Mouse (Mus musculus) kidney, postnatal 10 days (tissue): ENCODE results near the gene Slc38a3.

Experiments
- DNase-seq: peaks from one replicate; pipeline ENCODE4 v3.0.0; 2021; ENCODE audit warnings: mixed read lengths

Gene Slc38a3

DNA sequence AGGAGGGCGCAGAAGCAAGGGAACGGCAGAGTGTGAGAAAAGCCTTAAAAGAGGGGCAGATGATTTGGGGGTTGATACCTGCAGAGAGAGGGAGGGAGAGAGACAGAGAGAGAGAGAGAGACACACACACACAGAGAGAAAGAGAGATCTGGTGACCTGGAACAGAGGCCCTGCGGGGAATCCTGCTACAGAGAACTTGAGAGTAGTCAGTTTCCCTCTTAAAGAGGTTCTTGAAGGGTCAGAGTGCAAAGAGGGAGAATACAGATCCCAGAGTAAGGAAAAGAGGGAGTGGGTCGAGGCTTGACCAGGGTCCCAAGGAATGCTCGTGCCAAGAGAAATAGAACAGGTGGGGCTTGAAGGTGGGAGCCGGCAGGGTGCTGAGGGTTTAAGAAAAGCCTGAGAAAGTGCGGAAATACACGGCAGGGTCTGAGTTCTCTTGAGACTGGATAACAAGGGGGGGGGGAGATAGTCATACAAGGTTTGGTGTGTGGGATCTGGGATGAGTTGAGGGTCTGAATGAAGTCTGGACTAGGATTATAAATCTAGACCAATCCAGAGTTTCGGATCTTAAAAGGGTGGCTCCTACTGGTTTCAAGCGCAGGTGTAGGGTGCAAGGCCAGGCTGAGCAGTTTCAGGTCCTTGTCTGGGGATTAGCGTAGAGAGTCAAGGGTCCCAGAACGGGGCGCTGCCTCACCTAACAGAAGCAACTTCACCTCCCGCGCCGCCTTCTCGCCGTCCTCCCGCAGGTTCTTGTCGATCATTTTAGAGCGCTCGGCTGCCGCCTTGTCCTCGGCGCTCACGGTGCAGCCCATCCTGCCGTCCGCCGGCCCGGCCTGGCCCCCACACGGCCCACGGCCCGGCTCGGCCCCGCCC, 34.7 kb downstream of the Slc38a3 start:
- DNase-seq = no peak

DNA sequence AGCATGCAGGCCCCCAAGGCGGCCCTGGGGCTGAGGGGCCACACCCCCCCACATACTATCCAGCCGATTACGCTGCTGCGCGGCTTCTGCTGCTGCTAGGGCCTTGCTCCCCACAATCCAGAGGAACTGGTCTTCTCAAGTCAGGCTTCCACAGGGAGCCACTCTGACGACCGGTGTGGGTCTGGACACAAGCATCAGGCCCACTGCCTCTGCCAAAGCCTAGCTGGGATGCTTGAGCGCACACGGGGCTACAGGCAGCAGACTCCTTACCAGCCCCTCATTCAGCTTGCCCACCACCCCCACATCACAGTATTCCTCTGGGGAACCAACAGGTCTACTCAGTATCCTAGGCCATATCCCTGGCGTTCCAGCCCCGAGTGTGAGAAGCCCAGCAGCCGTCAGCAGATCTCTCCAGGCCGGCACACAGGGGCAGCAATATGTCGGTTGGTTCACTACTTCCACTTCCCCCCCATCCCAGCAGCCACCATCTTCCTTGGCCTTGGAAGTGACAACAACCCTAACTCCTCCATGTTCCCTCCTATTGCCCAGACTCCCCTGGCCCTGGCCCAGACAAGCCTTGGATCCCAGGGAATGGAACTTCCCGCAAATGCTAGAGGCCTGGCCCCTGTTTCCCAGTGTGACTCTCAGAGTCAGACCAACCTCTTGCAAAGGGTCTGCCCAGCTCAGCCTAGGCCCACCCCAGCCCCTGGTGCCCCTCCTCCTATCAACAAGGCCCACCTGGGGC, 35.5 kb downstream of the Slc38a3 start:
- DNase-seq = peak; percentile 56

DNA sequence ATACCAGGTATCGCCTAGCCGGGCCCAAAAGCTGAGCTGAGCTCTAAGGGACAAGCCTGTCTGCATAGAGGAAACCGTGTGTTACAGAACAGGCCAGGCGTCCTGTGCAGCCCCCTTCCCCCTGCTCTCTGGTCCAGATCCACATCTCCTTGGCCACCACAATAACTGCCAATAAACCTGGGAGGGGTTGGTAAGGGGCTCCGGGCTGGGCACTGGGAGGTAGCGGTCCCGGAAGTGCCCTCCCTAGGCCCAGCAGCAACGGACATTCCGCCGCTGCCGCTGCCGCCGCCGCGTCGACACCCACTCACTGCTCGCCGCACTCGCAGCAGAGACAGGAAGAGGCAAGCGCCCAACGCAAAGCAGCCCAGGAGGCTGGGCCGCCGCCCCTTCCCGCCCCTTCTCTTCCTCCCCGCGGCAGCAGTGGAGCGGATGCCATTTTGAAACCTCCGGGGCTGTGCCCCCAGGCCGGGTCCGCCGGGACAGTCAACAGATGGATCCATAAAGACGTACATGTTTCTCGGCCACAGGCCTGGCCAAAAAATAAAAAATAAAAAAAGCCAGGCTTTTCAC, 36.2 kb downstream of the Slc38a3 start:
- peak; percentile 90 for DNase-seq

DNA sequence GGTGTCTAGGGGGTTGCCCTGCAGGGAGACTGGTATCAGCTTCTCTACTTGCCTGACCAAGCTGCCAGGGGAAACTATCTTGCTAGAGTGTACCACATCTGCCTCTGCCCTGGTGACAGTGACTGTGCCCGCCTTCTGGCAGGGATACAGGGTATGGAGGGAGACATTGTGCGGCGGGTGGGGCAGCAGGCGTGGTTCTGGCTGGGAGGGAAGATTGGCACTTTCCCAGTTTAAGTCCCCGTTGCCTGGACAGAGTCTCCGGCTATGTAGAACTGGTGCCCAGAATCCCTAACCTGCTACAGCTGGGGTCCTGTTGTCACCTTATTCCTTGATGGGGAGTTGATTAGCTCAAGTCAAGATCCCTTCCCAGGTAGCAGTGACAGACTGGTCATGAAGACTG, 36.9 kb downstream of the Slc38a3 start:
- DNase-seq = peak; percentile 58

DNA sequence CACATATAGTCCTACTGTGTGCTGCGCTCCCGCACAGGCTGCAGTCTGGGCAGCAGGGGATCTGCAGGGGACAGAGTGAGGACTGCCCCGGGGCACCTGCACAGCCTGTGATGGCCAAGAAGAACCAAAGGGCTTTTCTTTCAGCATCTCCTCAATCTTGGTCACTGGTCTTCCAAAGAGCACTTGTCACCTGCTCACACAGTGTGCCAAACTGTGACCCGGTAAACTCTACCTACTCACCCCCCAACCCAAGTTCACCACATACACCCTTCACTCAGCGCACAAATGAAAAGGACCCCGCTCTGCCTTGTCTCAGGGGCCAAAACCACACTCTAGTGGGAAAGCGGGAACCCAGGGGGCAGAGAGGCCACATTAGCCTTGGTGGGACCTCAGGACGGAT, 37.5 kb downstream of the Slc38a3 start:
- DNase-seq = no peak

DNA sequence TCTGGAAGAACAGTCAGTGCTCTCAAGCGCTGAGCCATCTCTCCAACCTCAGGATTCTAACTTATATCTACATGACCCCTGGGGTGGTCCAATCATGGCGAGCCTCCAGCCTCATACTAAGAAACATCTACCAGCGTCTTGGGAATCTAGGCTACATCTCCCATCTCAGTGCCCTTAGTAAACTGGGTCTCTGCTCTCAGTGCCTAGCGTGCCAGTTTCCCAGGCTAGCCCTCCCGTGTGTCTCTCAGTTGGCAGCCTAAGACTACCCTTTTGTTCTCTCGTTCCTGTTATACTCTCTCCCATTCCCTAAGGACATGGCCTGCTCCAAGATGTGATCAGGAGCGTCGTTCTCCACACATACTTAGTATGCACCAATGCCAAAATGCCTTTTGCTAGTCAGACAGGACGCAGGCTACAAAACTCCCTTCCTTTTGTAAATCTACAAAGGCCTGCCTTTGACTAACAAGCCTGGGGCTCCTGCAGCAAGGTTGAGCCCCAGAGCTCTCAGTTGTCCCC, 38.0 kb downstream of the Slc38a3 start:
- no peak for DNase-seq

DNA sequence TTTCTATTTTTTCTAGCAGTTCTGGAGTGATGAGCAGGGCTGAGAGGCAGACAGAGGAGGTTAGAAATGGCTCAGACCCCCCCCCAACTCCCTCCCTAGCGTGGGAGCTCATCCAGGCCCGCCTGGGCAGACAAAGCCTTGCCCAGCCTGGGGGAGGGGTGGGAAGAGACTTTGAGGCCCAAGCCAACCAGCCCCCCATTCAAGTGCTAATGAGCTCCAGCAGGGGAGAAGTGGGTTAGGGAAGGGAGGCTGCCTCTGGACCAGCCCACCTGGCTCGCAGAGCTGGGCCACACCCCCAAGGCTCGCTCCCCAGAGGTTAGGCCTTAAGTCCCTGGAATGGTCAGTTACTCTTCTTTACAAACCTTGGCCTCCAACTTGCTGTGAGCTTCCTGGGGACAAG, 38.8 kb downstream of the Slc38a3 start:
- DNase-seq = no peak

DNA sequence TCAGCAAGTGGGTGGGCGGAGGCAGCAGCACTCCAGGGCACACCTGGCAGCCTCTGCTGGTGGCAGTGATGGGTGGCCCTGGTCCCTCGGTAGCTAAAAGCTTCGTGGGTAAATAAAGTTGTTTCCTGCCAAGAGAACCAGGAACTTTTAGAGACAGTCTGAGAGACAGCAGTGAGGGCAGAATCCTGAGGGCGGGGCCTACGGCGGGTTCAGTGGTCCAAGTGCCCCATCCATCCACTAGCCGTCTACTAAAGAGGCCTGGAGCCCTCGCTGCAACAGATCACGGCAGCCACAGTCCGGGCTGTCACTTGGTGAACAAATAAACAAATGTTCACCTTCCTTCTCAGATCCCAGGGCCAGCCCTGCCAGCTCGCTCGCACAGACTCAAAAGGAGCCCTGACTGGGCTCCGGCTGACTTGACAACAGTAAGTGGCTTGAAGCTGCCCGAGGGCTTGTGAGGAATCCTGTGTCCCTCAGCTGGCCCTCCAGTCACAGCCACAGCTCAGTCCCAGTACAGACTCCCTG, 39.4 kb downstream of the Slc38a3 start:
- DNase-seq = peak; percentile 64

DNA sequence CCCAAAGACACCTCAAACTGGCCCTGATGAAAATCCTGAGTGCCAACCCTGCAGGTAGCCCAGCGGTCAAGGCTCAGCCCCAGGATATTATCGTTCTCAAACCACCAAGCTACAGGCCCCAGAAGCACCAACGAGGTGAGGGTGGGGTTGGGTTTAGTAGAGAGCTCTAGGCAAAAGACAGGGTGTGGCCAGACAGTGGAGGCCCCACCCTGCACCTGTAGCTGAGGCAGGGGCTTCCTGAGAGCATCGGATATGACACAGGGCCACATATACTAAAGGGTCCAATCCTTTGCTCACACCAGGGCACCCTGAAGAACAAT, 40.0 kb downstream of the Slc38a3 start:
- no peak for DNase-seq

DNA sequence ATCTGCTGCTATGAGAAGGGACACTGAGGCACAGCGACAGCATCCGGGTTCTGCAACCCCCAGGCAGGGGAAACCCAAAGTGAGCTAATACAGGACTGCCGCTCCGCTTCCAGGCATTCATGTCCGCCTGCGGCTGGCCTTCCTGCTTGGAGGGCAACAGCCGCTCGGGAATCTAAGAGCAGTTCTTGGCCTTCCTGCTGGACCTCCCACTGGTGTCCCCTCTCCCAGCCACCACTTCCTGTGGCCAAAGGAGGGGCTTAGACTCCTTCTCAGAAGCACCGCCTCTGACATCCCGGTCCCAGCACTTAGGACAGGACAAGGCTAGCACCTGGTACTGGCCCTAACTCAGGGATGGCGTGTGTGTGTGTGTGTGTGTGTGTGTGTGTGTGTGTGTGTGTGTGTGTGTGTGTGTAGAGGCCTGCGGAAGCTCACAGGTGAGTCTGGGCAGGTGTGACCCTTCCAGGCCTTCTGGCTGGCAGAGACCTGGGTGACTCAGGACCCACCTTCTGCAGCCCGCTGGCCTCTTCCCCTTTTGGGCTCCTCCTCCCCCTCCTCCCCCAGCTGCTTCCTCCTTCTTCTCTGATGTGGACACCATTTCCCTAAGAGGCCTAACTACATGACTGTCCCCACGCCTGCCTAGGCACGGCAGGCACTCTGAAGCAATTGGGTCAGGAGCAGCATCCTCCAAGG, 40.5 kb downstream of the Slc38a3 start:
- peak; percentile 85 for DNase-seq

DNA sequence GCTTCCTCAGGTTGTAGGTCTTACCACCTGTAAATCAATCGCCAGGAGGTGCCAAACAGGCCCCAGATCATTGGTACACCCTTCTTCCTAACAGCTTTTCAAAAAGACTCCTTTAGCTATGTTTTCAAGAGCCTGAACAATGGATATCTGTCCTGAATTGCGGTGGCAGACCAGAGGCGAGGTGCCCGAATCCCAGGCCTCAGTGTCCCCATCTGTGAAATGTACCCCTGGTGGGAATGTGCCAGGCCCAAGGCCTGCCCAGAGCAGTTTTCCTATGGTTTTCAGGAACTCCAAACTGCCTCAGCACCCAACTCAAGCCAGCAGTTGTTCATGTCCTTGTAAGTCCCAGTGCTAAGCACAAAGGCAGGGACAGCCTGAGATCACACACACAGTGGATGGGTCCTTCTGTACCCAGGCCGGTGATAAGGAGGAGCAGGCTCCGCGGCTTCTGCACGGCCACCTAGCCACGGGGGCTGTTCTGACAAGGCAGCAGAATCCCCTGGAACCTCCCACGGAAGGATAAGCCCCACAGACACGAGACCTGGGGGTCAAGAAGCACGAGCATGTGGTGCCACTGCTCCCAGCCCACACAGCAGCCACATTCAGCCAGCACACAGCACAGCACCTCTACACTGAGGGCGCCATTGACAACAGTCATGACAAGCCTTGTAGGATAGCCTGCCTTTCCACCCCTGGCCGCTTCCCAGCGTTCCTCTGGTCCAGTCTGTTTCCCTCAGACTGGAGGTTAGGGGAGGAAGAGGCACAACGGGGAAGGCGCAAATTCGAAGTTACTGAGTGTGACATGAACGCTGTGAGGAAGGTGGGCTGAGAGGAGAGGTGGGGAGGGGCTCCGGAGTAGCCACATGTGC, 41.7 kb downstream of the Slc38a3 start:
- DNase-seq = no peak

DNA sequence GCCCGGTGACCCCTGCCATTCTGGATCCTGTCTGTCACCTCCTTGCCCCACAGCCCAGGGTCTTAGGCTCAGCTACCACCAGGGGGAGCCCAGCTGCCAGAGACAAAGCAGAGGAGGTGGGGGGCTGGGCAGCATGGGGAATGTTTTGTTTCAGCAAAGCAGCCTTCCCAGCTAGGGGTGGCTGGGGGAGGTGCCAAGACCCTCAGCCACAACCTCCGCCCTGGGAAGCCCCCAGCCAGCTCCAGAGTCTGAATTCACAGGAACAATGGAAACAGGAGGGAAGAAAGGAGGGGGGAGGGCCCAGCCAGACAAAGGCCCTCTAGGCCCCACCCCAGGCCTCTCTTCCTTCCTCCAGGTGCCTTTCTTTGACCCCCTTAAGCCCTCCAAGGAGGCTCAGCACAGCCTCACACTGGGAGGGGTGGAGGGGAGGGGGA, 42.5 kb downstream of the Slc38a3 start:
- DNase-seq = peak; percentile 96

DNA sequence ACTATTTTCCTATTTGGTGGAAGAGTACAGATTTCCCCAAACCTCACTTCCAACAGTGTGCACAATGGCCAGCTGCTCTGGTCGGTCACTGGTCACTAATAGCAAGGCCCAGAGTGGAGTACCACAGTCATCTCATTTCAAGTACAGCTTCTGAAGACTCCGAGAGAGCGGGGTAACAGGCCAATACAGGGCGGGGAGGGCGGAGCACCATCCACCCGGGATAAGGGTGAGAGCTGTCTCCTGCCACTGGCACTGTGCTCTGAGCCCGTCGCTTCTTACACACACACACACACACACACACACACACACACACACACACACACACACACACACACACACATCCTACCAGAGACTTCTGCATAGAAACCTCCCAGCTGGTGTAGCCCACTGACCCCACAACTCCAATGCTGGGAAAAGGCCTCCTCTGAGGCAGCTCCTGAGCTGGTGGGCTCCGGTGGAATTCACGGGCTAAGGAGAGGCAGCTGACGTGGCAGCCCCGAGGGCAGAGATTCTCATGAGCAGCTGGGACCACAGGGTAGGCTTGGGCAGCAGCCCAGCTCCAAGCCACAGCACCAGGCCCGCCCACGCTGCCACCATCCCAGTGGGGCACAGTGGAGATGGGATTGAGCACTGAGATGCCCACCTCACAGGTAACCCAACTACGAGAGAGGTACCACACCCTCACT, 43.0 kb downstream of the Slc38a3 start:
- DNase-seq = no peak

DNA sequence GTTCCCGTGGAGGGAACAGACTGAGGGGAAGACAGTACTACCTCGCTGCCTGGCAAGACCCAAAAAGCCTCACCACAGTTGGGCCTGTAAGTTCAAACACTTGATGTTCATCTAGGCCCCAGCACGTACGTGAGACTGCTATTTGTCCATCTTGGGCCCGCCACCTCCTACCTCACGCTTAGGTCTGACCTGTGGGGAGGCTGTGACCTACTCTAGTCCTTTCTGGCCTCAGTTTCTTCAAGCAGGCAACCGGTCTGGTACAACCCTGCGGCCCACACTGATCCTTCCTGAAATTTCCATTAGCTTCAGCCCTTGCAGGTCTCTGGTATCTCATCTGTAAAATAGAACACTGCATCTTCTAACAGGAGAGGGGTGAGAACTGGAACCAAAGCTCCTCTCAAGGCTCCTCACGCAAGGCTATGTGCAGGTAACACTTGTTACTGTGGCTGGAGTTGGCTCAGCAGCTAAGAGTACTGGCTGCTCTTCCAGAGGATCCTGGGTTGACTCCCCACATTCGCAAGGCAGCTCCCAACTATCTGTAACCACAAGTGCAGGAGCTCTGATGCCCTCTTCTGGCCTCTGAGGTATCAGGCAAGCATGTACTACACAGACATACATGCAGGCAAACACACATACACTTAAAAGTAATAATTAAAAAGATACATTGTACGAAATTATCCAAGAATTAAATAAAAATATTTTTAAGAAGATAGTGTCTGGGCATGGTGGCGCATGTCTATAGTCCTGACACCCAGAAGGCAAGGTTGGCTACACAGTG, 43.8 kb downstream of the Slc38a3 start:
- DNase-seq = no peak

DNA sequence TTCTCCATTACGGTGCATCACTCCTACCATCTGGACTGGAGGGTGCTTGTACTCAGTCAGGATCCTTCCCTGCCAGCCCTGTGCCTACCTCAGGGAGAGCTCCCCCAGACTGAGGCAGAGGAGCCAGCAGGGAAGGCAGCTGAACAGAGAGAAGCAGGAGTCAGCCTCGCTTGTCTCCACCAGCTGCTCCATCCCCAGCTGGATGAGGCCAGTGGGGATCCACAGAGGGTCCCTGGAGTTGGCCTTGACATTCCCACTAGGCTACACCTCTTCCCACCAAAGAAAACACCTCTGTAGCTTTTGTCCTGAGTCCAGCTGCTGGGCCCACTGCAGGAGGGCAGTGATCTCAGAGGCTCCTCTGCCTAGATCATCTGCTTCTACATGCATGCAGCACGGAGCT, 44.4 kb downstream of the Slc38a3 start:
- no peak for DNase-seq

DNA sequence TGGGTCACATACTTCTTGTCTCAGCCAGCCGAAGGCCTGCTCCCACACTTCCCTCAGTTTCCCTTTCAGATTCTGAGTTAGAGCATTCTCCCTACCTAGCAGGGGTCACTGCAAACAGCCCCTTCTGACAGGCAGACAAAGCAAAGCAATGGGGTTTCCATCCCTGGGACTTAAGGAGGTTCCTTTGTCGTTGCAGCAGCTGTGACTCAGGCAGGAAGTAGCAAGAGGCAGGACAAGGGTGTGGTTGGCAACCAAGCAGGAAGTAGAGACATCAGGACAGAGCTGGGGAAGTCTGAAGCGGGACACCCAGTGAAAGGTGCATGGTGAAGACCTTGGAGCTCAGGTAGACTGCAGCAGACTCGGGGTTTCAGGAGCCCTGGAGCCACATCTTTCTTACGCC, 44.8 kb downstream of the Slc38a3 start:
- peak; percentile 61 for DNase-seq

DNA sequence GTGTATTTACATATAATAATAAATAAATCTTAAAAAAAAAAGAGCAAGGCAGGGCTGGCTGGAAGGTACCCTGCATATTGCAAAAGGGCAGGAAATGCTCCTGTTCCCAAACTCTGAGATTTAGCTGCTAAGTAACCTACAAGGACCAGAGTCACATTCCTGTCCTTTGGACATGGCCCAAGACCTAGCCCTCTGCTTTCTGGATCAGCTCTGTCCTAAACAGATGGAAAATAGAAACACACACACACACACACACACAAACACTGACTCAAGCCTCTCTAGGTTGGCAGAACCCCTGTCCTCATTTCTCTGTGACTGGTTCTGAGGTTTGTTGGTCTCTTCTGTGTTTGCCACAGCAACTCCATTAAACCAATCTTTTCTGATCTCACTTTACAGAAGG, 48.4 kb downstream of the Slc38a3 start:
- peak; percentile 58 for DNase-seq

DNA sequence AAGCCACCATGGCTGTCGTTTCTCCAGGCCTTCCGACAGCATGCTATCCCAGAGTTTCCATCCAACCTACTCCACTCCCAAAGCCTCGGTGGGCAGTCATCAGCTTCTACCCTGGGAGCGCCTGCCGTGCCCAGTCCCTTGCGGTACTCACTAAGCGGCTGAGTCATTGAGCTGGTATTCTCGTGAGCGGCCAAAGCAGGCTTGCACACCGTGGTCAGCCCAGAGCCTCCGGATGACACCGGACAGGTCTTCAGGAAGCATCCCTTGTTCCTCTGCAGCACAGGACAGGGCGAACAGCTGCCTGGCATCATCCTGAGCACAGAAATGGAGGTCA, 49.8 kb downstream of the Slc38a3 start:
- no peak for DNase-seq

DNA sequence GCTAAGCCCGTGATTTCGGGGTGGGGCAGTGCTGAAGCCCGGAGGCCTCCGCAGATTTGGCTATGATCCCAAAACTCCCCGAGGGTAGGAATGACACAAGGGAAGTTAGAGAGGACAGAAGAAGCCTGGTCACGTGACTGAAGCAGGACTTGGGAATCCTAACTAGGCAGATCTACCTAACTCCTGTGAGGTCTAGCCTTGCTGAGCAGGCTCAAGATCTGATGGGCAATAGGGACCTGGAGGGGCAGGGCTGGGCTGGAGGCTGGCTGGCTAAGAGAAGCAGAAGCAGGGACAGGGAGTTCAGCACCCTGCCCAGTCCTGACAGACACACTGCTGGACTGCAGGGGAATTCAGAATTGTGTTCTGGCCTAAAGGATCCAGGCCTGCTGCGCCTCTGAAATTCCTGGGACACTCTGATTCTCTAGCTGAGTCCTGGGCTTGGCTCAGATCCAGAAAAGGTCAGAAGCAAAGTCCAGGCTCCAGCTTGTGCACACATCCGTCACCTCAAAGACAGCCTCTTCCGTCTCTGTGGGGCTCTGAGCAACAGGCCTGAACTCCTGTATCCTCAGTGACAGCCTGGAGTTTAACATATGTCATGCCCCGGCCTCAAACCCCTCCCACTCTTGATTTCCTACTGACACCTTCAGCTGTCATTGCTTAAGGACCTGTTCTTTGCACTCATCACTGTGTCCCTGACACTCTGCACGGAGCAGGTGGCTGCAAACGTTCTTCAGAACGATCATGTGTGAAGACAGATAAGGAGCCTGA, 50.4 kb downstream of the Slc38a3 start:
- DNase-seq = peak; percentile 88

DNA sequence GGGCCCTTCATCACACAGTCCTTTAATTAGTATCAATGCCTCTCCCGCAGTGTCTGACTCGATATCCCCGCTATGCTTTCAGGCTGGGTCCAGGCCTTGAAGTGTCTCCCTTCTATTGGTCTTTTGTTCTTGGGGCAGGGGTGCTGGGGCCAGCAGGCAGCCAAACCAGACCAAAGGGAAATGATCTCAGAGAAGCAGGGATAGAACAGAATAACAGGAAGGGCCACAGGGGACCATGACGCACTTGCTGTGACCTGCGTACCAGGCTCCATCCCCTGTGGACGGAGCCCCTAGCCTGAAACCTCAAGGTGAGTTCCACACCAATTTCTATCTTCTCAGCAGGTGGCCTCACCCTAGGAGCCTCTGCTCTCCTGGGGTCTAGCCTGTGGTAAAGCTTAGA, 51.2 kb downstream of the Slc38a3 start:
- no peak for DNase-seq
